In genomic region chr8:78354801-78355200, GRCm38 (mm10) we compare ENCODE assay signal across 17 mouse cellular contexts.
"Had no signal": no experiment of that assay in that cellular context is flagged by ENCODE, and none has a peak within 500 bp of the region (broad histone marks: within the 10 kb centered on the region; RNA-seq: fewer than 3 reads in every experiment).

No protein-coding gene starts in this region.

- H3K27ac ChIP-seq: hindbrain, postnatal 0 days; limb, embryonic 10.5 days; liver, embryonic 15.5 days; neural tube, embryonic 15.5 days had no signal

- H3K4me2 ChIP-seq: liver, embryonic 11.5 days; liver, embryonic 15.5 days; neural tube, embryonic 15.5 days had no signal

- H3K4me1 ChIP-seq: limb, embryonic 10.5 days; liver, embryonic 15.5 days; neural tube, embryonic 15.5 days had no signal

- H3K36me3 ChIP-seq: limb, embryonic 10.5 days; liver, embryonic 15.5 days; neural tube, embryonic 15.5 days had no signal

- H3K9me3 ChIP-seq: limb, embryonic 10.5 days; liver, embryonic 15.5 days; neural tube, embryonic 15.5 days had no signal

- H3K4me3 ChIP-seq: limb, embryonic 10.5 days; liver, embryonic 15.5 days; myocyte; neural tube, embryonic 15.5 days had no signal

- H3K27me3 ChIP-seq: liver, embryonic 15.5 days; neural tube, embryonic 15.5 days had no signal

- H3K9ac ChIP-seq: liver, embryonic 15.5 days; neural tube, embryonic 15.5 days had no signal

- DNase-seq: kidney, adult 11 months; kidney, adult 9 months; kidney, postnatal 10 days; kidney, postnatal 4 days; lung, adult 2 months; lung, postnatal 36 days; midbrain, embryonic 14.5 days; spleen, adult 18-20 months; thymus, adult 2 months; thymus, postnatal 25 days had no signal

- ATAC-seq: hindbrain, postnatal 0 days; lung, postnatal 0 days had no signal
